Mouse (Mus musculus): ENCODE results near the gene Aldh3a1.

DNA sequence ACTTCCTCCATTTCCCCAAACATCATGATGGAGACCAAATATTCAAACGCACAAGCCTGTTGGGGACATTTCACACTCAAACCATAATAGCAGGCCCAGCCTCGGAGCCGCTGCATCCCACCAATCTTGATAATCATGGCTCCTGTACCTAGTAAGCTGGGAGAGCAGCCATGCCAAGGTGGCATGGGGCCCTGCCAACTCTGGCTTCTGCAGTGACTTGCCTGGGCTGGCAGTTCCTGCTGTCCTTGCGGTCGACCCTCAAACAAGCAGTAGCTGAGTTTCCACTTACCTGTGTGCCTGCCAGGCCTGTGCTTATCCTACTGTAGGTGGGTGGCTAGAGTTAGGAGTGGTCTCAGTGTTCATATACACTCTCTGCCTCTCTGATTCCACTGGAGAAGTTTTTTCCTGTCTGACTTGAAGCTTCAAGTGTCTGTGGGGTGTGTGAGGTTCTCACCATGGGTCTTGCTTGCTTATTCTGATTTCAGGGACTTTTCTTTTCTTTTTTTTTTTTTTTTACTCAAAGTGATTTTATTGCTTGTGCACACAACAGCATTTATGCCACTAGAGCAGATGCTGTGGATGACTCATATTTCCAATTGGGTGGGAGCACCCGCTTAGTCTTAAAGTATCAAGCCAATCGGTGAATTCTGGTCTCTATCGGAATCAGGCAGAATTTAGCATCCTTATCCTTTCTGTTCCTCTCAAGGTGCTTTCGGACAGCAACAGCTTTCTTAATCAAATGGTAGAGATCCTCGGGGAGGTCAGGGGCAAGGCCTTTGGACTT lies 2.0 kb upstream of the Aldh3a1 start:
- TF ChIP-seq EP300 (IDR thresholded peaks at IDR 0.05; ENCODE audit: insufficient read depth, low read depth, low read length) = no peak
- TF ChIP-seq POLR2A (IDR thresholded peaks at IDR 0.05; ENCODE audit: insufficient read depth, low read length) = no peak
- no peak for TF ChIP-seq CTCF (IDR thresholded peaks at IDR 0.05; ENCODE audit: low read depth, low read length)
